Mouse (Mus musculus) thymus, postnatal 4 days (tissue): ENCODE data around the gene Psmb6.

ENCODE experiments used
- DNase-seq: peaks from one replicate; pipeline ENCODE4 v3.0.0; 2021

Gene Psmb6

GRCm38 (mm10) chr11:70573872-70574271, 48.7 kb downstream of the Psmb6 start:
- no peak for DNase-seq

DNA sequence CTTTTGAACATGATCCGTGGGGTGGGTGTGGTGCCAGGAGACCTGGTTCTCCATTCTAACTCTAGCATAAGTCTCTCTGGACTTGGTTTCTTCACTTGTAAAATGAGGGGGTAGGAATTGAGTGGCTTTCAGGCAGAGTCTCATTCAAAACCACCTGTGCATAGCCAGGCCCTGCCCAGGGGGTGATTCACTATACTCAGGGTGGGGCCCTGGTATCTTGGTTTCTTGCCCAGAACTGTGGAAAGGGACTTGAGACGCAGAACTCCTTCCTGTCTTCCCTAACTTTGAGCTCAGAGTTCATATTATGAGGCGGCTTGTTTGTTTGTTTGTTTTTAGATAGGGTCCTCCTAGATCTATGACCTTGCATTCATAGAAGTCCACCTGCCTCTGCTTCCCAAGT, 52.0 kb downstream of the Psmb6 start:
- DNase-seq: no peak
